Mouse (Mus musculus) liver, embryonic 15.5 days (tissue): ENCODE measurements around the gene Plxna2. TPM values are rescaled to one million over a fixed set of nuclear protein-coding genes. Genes with fewer than 3 reads are reported as not detected.
A peak's percentile ranks its signal among the peaks of the same experiment; 100 is the strongest.

Experiments
- ATAC-seq: fragments of 200-750 bp; cut with Nextera tagmentation; 2 replicates; pipeline ENCODE4 v1.8.0; 2017; ENCODE audit warnings: moderate number of reproducible peaks, mild to moderate bottlenecking, moderate library complexity; ENCODE audit not compliant: insufficient read depth
- H3K27ac ChIP-seq: fragments of 300-500 bp; sonication (generic); replicated peaks from 2 replicates; pipeline ENCODE4 v1.5.1; 2015; ENCODE audit warnings: mild to moderate bottlenecking, inconsistent platforms
- H3K27me3 ChIP-seq: fragments of 300-500 bp; sonication (generic); 2 replicates; pipeline ENCODE4 v1.6.1; 2015; ENCODE audit warnings: mild to moderate bottlenecking, inconsistent platforms
- H3K36me3 ChIP-seq: fragments of 300-500 bp; sonication (generic); replicated peaks from 2 replicates; pipeline ENCODE4 v1.6.1; 2015; ENCODE audit warnings: moderate library complexity, mild to moderate bottlenecking, inconsistent platforms
- H3K4me1 ChIP-seq: fragments of 300-500 bp; sonication (generic); replicated peaks from 2 replicates; pipeline ENCODE4 v1.6.1; 2015; ENCODE audit warnings: inconsistent platforms
- H3K4me2 ChIP-seq: fragments of 300-500 bp; sonication (generic); 2 replicates; pipeline ENCODE4 v1.6.1; 2015; ENCODE audit warnings: moderate library complexity, mild to moderate bottlenecking, inconsistent platforms
- H3K4me3 ChIP-seq: fragments of 300-500 bp; sonication (generic); replicated peaks from 2 replicates; pipeline ENCODE4 v1.5.1; 2015; ENCODE audit warnings: mild to moderate bottlenecking, inconsistent platforms
- H3K9ac ChIP-seq: fragments of 300-500 bp; sonication (generic); 2 replicates; pipeline ENCODE4 v1.6.1; 2015; ENCODE audit warnings: moderate library complexity, mild to moderate bottlenecking, inconsistent platforms
- H3K9me3 ChIP-seq: fragments of 300-500 bp; sonication (generic); replicated peaks from 2 replicates; pipeline ENCODE4 v1.6.1; 2016; ENCODE audit warnings: inconsistent platforms
- WGBS: fragments of 180-500 bp; shearing (Covaris S2); methylation state at CpG from one replicate; pipeline ENCODE4 v1.1.7; 2015; ENCODE audit warnings: mixed read lengths; ENCODE audit not compliant: insufficient replicate concordance; 5-methylcytosine and 5-hydroxymethylcytosine counted together
- polyA plus RNA-seq: library from polyadenylated mRNA; unstranded; fragments of >200 nt; fragmentation: Nextera tagmentation; extraction: Ambion mirVana; gene quantifications from 2 replicates; pipeline ENCODE4 v1.2.1, GENCODE M21; 2015

Plxna2 gene
- polyA plus RNA-seq, 1 experiment from 2014 or later: 1.6 TPM

GRCm38 (mm10) chr1:194612628-194613027, 5.4 kb upstream of the Plxna2 start:
- Histone ChIP-seq H3K9me3 (no peaks in the 10 kb centered on the region), H3K4me1 (peaks cover 27% of the 10 kb centered on the region), H3K36me3 (no peaks in the 10 kb centered on the region), H3K4me2 (no peak overlapping the region), H3K9ac (no peak overlapping the region), H3K27me3 (no peaks in the 10 kb centered on the region), H3K27ac (no peak overlapping the region), H3K4me3 (no peak overlapping the region)
- 59% methylated on average over 1 of the region's 1 CpGs for WGBS
- ATAC-seq: no peak

GRCm38 (mm10) chr1:194613271-194613834, 4.7 kb upstream of the Plxna2 start:
- no peak for ATAC-seq
- WGBS: 48% methylated on average over 2 of the region's 2 CpGs
- H3K4me2 ChIP-seq: no peak overlapping the region

GRCm38 (mm10) chr1:194613923-194614830, 3.8 kb upstream of the Plxna2 start:
- no peak overlapping the region for H3K27ac ChIP-seq

More at GRCm38 (mm10) chr1:194613271-194613834, 4.7 kb upstream of the Plxna2 start:
- no peak overlapping the region for H3K9ac ChIP-seq
- H3K36me3 ChIP-seq: no peaks in the 10 kb centered on the region
- no peak overlapping the region for H3K27ac ChIP-seq
- H3K4me1 ChIP-seq: peaks cover 27% of the 10 kb centered on the region
- H3K9me3 ChIP-seq: no peaks in the 10 kb centered on the region
- H3K4me3 ChIP-seq: no peak overlapping the region
- no peaks in the 10 kb centered on the region for H3K27me3 ChIP-seq

GRCm38 (mm10) chr1:194616136-194616535, 1.9 kb upstream of the Plxna2 start:
- Histone ChIP-seq H3K4me2 (no peak overlapping the region), H3K36me3 (no peaks in the 10 kb centered on the region), H3K27me3 (peaks cover 9% of the 10 kb centered on the region), H3K27ac (no peak overlapping the region), H3K4me3 (no peak overlapping the region), H3K9me3 (no peaks in the 10 kb centered on the region), H3K4me1 (peaks cover 43% of the 10 kb centered on the region), H3K9ac (no peak overlapping the region)
- 90% methylated on average over 1 of the region's 1 CpGs for WGBS
- ATAC-seq: no peak

More at GRCm38 (mm10) chr1:194613923-194614830, 3.8 kb upstream of the Plxna2 start:
- WGBS: 67% methylated on average over 5 of the region's 5 CpGs
- no peak overlapping the region for H3K4me3 ChIP-seq
- peaks cover 31% of the 10 kb centered on the region for H3K4me1 ChIP-seq
- no peaks in the 10 kb centered on the region for H3K9me3 ChIP-seq
- H3K27me3 ChIP-seq: no peaks in the 10 kb centered on the region
- no peak overlapping the region for H3K4me2 ChIP-seq
- ATAC-seq: peak; percentile 60
- no peaks in the 10 kb centered on the region for H3K36me3 ChIP-seq
- H3K9ac ChIP-seq: no peak overlapping the region

- Histone ChIP-seq H3K36me3 (no peaks in the 10 kb centered on the region), H3K4me3 (peak overlapping the region; percentile 70), H3K27me3 (peaks cover 22% of the 10 kb centered on the region), H3K27ac (no peak overlapping the region), H3K9me3 (no peaks in the 10 kb centered on the region), H3K9ac (peak overlapping the region; percentile 63), H3K4me1 (peaks cover 57% of the 10 kb centered on the region), H3K4me2 (peak overlapping the region; percentile 94)
- WGBS: 1% methylated on average over 19 of the region's 19 CpGs
- ATAC-seq: peak; percentile 45
These were observed 858 bp downstream of the Plxna2 start for GRCm38 (mm10) chr1:194618841-194619311.

- ATAC-seq: peak; percentile 88
- H3K4me1 ChIP-seq: peaks cover 56% of the 10 kb centered on the region
- 1% methylated on average over 62 of the region's 62 CpGs for WGBS
- peak overlapping the region; percentile 30 for H3K27ac ChIP-seq
- H3K4me3 ChIP-seq: peak overlapping the region; percentile 70
- H3K4me2 ChIP-seq: peak overlapping the region; percentile 94
- H3K27me3 ChIP-seq: peaks cover 22% of the 10 kb centered on the region
- H3K36me3 ChIP-seq: no peaks in the 10 kb centered on the region
- no peaks in the 10 kb centered on the region for H3K9me3 ChIP-seq
- peak overlapping the region; percentile 63 for H3K9ac ChIP-seq
These were observed 1.6 kb downstream of the Plxna2 start for GRCm38 (mm10) chr1:194619353-194620244.

GRCm38 (mm10) chr1:194620245-194620991, 2.4 kb downstream of the Plxna2 start:
- ATAC-seq: peak; percentile 47
- peak overlapping the region; percentile 63 for H3K9ac ChIP-seq
- no peaks in the 10 kb centered on the region for H3K36me3 ChIP-seq
- WGBS: under 1% methylated on average over 56 of the region's 56 CpGs
- peaks cover 22% of the 10 kb centered on the region for H3K27me3 ChIP-seq
- peak overlapping the region; percentile 70 for H3K4me3 ChIP-seq
- H3K4me2 ChIP-seq: peak overlapping the region; percentile 94
- peaks cover 59% of the 10 kb centered on the region for H3K4me1 ChIP-seq
- peak overlapping the region; percentile 30 for H3K27ac ChIP-seq
- H3K9me3 ChIP-seq: no peaks in the 10 kb centered on the region

GRCm38 (mm10) chr1:194622174-194622573, 4.2 kb downstream of the Plxna2 start:
- peaks cover 22% of the 10 kb centered on the region for H3K27me3 ChIP-seq
- no peak overlapping the region for H3K9ac ChIP-seq
- no peaks in the 10 kb centered on the region for H3K36me3 ChIP-seq
- peaks cover 74% of the 10 kb centered on the region for H3K4me1 ChIP-seq
- H3K9me3 ChIP-seq: no peaks in the 10 kb centered on the region
- H3K27ac ChIP-seq: no peak overlapping the region
- no peak for ATAC-seq
- H3K4me2 ChIP-seq: no peak overlapping the region
- WGBS: 62% methylated on average over 3 of the region's 3 CpGs
- H3K4me3 ChIP-seq: no peak overlapping the region

GRCm38 (mm10) chr1:194622677-194623076, 4.7 kb downstream of the Plxna2 start:
- Histone ChIP-seq H3K9me3 (no peaks in the 10 kb centered on the region), H3K36me3 (no peaks in the 10 kb centered on the region), H3K4me2 (no peak overlapping the region), H3K4me3 (no peak overlapping the region), H3K27me3 (peaks cover 22% of the 10 kb centered on the region), H3K27ac (no peak overlapping the region), H3K4me1 (peaks cover 76% of the 10 kb centered on the region), H3K9ac (no peak overlapping the region)
- ATAC-seq: no peak
- 61% methylated on average over 2 of the region's 2 CpGs for WGBS

- Histone ChIP-seq H3K4me2 (no peak overlapping the region), H3K4me1 (peaks cover 79% of the 10 kb centered on the region), H3K9ac (no peak overlapping the region), H3K9me3 (no peaks in the 10 kb centered on the region), H3K27me3 (peaks cover 22% of the 10 kb centered on the region), H3K27ac (no peak overlapping the region), H3K36me3 (no peaks in the 10 kb centered on the region), H3K4me3 (no peak overlapping the region)
- no peak for ATAC-seq
- 69% methylated on average over 3 of the region's 3 CpGs for WGBS
These were observed 5.6 kb downstream of the Plxna2 start for GRCm38 (mm10) chr1:194623641-194624040.
